Mouse (Mus musculus): ENCODE results near the gene Stmnd1. TPM values are rescaled to one million over a fixed set of nuclear protein-coding genes. Genes with fewer than 3 reads are reported as not detected.

Gene Stmnd1
- polyA plus RNA-seq, 1 experiment = 0.06 TPM

DNA sequence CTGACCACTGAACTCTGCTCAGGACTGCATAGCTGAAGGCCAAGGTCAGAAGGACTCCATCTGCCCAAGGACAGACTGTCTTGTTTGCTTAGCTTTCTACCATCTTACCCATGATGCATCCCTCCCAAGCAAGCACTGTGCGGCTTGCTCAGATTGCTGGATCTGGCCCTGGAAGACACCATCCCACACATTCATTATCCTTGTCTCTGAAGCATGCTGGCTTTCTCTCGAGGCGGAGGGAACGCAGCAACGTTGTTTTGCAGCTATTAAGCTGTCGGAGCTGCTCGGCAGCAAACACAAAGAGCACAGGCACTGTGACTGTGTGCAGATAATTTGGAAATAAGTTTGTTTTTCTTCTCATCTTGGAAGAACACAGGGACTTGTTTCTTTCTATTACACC lies 69.7 kb downstream of the Stmnd1 start:
- no peak overlapping the region for H3K4me3 ChIP-seq (ENCODE audit: insufficient read depth, low read depth, low read length)
- TF ChIP-seq CTCF (conservative IDR thresholded peaks at IDR 0.05; ENCODE audit: insufficient read depth, insufficient read length, low read depth, low read length) (no peak), POLR2A (IDR thresholded peaks at IDR 0.05; ENCODE audit: low read depth, low read length) (no peak)
- no peaks in the 10 kb centered on the region for H3K27me3 ChIP-seq (replicated peaks; ENCODE audit: control insufficient read depth, insufficient read depth, low read length)
- no peak overlapping the region for H3K27ac ChIP-seq (ENCODE audit: insufficient read depth, low read depth, low read length)
- H3K36me3 ChIP-seq (ENCODE audit: control insufficient read depth, insufficient read depth, low read length) = no peaks in the 10 kb centered on the region
- 59% methylated on average over 7 of the region's 7 CpGs for WGBS
- H3K4me1 ChIP-seq (ENCODE audit: control insufficient read depth, insufficient read depth, low read length) = no peaks in the 10 kb centered on the region
- DNase-seq = no peak

- 83% methylated on average over 10 of the region's 10 CpGs for WGBS
- no peak for DNase-seq
- H3K27ac ChIP-seq (ENCODE audit: insufficient read depth, low read depth, low read length) = no peak overlapping the region
- no peaks in the 10 kb centered on the region for H3K4me1 ChIP-seq (ENCODE audit: control insufficient read depth, insufficient read depth, low read length)
- no peaks in the 10 kb centered on the region for H3K36me3 ChIP-seq (ENCODE audit: control insufficient read depth, insufficient read depth, low read length)
- TF ChIP-seq POLR2A (IDR thresholded peaks at IDR 0.05; ENCODE audit: low read depth, low read length) (no peak), CTCF (conservative IDR thresholded peaks at IDR 0.05; ENCODE audit: insufficient read depth, insufficient read length, low read depth, low read length) (no peak)
- H3K4me3 ChIP-seq (ENCODE audit: insufficient read depth, low read depth, low read length) = no peak overlapping the region
- H3K27me3 ChIP-seq (replicated peaks; ENCODE audit: control insufficient read depth, insufficient read depth, low read length) = no peaks in the 10 kb centered on the region
Observed at GRCm38 (mm10) chr13:46346830-46347512, 73.5 kb downstream of the Stmnd1 start.

DNA sequence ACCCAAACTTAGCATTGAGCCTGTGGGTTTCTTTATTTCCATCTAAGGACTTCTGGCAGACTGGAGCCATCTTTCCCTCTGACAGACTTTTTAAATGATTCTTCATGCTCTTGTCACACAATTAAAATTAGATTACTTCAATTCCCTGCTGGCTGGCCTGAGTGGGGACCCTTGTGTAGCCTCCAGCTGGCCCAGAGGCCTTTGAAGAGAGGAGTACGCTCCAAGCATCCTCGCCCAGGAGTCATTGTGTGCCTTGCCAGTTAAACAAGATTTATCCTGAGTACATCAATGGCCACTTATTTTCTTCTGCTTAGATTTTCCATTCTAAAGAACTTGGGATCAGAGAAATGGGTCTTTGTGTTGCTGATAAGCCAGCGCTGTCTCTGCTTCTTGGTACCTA lies 76.1 kb downstream of the Stmnd1 start:
- no peak for DNase-seq
- Histone ChIP-seq H3K4me1 (ENCODE audit: control insufficient read depth, insufficient read depth, low read length) (no peaks in the 10 kb centered on the region), H3K4me3 (ENCODE audit: insufficient read depth, low read depth, low read length) (no peak overlapping the region), H3K27ac (ENCODE audit: insufficient read depth, low read depth, low read length) (no peak overlapping the region), H3K27me3 (replicated peaks; ENCODE audit: control insufficient read depth, insufficient read depth, low read length) (no peaks in the 10 kb centered on the region), H3K36me3 (ENCODE audit: control insufficient read depth, insufficient read depth, low read length) (no peaks in the 10 kb centered on the region)
- TF ChIP-seq POLR2A (IDR thresholded peaks at IDR 0.05; ENCODE audit: low read depth, low read length) (no peak), CTCF (conservative IDR thresholded peaks at IDR 0.05; ENCODE audit: insufficient read depth, insufficient read length, low read depth, low read length) (no peak)
- WGBS = 89% methylated on average over 3 of the region's 3 CpGs

Other genes with a start within 250 kb of the Stmnd1 start
- 2.1 and 3.6 TPM in 2 replicates for gene Rbm24, start 144.7 kb downstream of the Stmnd1 start, polyA plus RNA-seq (2012; rRNA removed)
- 1.7 and 3.2 TPM in 2 replicates for gene Cap2, start 228.1 kb downstream of the Stmnd1 start, polyA plus RNA-seq (2012; rRNA removed)

Data from kidney, adult 2 months (tissue).